Mouse (Mus musculus): ENCODE measurements around the gene Rsad2.
"Not testable (repeated sequence)": the region's sequence is repeated elsewhere in the genome, so short reads cannot be mapped to it uniquely, and the experiment has no call there.

Gene Rsad2

GRCm38 (mm10) chr12:26456028-26456698 is at the start of gene Rsad2:
Gene Rsad2 (minus strand): TSS chr12:26456452.
- in situ Hi-C loops (cut with MboI, MseI), result no loop called here

DNA sequence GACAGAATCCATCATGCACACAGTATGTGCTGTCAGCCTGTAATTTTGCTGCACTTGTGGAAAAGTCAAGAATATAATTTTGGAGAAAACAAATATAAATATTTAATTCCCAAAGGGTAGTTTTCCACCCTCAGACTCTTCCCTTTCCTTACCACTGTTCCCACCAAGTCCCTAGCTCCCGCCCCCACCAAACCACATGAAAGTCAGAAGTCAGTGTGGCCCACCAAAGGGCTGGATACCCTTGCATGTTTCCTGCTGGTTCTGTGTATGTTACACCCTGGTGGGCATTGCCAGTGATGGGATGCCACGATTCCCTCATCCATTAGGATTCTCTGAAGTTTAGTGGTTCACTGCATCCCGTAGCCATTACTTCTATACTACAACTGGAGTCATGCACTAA is 44.8 kb upstream of the Rsad2 start:
- in situ Hi-C loops (cut with MboI, MseI), result no loop called here

DNA sequence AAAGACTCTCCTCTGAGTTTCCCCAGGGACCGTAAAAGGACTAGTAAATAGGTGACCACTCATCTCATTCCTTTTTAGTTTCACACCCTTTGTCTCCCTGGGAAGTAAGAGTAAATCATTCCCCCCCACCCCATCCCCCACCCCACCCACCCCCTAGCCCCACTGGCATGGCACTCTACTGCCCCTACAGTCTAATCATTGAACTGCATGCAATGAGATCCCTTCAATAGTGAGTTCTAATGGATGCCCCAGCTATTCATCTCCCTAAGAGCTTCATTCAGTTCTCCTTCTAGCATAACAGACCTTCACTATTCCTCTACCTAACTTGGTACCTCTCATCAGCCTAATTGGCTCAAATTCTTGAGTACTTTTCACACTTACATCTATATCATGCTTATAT is 33.7 kb upstream of the Rsad2 start:
- in situ Hi-C loops (cut with MboI, MseI), result no loop called here

- in situ Hi-C loops (cut with MboI, MseI), result no loop called here
Measured at GRCm38 (mm10) chr12:26488617-26489274, 32.5 kb upstream of the Rsad2 start.

- in situ Hi-C loops (cut with MboI, MseI), result no loop called here
Measured at GRCm38 (mm10) chr12:26487874-26488616, 31.8 kb upstream of the Rsad2 start.

DNA sequence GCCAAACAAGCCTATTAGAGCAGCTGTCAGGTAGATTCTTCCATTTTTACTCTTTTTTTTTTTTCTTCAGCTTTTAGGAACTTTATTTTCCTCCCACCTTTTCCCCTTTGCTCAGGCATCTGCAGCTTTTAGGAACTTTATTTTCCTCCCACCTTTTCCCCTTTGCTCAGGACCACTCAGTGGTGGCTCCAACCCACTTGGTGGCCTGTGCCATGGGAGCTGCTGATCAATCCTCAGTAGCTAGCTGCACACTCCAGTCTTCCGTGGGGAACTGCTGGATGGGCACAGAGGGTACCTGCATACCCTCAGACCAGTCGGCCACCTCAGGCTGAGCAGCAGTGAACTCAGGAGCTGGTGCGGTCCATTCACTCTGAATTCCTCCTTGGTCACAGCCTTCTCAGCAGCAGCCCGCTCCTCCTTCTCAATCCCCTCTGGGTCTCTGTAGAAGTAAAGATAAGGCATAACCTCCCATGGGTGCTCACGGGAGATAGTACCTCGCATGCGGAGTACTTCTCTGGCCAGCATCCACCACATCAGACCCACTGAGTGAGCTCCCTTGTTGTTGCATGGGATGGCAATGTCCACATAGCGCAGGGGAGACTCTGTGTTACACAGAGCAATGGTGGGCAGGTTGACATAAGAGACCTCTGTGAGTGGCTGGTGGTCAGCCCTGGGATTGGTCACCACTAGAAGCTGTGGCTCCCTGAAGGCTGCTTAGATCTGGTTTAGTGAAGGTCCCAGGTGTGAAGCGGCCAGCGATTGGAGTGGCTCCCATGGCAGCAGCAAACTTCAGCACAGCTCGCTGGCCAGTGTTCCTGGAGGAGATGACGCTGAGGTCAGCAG is 29.7 kb upstream of the Rsad2 start:
- in situ Hi-C loops (cut with MboI, MseI), result not testable (repeated sequence)

DNA sequence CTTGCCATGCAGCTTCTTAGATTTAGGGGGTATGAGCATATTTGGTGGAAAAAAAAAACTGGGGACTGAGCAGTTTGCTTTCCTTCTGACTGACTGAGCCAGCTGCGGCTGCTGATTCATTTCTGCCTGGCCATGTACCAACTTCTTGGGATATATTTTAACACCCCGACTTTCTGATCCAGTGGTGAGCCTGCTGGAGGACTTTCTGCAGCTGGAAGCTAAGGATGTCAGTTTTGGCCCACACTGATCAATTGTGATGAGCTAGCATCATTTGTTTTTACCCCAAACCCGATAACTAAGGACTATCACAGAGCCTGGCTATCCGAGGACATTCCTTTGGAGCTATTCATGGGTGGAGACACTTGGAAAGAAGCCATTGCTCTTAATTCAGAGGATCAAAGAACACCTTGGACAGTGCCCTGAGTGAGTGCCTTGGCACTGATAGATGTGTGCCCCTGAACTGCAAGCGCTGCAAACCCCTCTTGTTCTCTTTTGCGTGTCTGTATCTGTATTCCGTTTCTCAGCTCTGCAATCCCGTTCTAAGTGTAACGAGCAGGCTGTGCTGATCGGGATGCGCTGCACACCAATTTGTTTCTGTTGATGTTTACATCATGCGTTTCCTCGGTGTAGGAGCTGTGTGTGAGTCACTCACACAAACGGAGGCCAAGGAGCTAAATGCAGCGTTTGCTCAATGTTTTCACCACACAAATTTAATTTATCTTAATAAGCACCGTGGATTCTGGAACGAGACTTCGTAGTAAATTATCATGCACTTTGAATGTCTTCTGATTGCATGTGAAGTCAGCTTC is 22.1 kb upstream of the Rsad2 start:
- in situ Hi-C loops (cut with MboI, MseI), result no loop called here

DNA sequence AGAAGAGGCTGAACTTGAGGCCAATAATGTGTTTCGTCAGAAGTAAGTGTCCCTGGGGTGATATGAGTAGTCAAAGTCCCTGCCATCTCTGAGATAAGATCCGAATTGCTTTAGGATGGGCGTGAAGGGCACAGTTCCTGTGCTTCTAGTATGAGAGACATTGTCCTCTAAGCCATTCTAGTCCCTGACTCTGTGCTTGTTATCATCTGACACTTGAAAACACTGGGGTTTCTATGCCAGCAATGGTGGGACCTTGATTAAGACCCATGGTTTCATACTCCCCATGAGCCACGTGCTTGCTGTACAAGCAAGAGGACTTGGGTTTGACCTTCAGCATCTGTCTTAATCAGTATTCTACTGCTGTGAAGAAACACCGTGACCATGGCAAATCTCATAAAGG is 20.9 kb upstream of the Rsad2 start:
- in situ Hi-C loops (cut with MboI, MseI), result no loop called here

DNA sequence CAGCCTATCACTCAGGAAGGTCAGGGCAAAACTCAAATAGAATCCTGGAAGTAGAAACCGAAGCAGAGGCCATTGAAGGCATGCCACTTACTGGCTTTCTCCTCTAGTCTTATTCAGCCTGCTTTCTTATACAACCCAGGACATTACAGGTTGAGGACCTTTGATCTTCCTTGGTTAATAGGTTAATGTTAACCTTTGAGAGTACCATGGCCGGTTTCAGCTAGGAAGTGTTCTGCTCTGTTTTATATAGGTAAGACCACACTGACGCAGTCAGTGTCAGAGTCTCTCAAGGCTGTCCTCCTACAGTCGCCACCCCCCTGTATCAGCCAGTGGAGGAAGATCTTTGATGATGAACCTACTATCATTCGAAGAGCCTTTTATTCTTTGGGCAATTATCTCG is 17.5 kb upstream of the Rsad2 start:
- in situ Hi-C loops (cut with MboI, MseI), result no loop called here

DNA sequence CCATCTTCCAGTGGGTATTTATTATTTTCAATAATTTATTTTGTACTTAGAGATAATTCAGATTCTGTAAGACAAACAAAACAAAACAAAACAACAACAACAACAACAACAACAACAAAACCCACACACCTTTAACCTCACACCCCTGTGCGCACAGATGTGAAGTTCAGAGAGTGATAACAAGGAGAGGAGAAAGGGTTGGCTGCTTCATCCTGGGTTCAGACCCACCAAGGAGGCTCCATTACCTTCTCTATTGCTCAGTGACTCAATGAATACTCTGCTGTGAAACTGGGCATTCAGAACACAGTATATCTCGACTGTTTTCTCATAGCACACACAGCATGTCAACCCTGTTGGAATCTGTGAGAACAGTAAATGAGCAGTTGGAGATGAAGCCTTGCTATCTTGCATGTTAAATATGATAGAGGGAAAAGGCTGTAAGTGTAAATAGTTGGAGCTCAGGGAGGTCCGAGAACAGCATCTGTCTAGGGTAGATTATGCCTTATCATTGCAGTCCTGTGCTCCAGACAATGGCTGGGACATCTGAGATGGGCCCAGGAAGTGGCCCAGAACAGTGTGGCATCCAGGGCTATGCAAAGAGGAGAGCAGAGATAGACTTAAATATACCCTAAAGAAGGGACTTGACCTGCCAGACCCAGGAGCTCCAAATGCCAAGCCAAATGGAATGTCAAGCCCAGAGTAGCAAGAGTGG is 16.7 kb upstream of the Rsad2 start:
- in situ Hi-C loops (cut with MboI, MseI), result no loop called here

GRCm38 (mm10) chr12:26471376-26471775 is 15.1 kb upstream of the Rsad2 start:
- in situ Hi-C loops (cut with MboI, MseI), result no loop called here

DNA sequence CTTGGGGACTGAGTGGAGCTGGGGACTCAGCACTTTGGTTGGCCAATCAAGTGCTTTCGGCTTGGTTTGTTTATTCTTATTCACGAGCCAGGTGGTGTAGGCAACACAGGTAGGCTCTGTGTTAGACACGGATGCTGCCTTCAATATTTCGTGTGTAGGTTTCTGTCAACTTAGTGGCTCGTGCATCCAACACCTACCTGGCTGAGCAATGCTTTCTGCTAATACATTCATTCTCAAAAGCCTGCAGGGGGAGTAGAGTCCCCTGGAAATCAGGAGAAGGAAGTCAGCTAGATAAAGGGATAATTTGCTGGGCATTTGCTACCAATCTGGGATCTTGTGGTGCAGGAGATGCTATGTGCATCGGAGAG is 13.8 kb upstream of the Rsad2 start:
- in situ Hi-C loops (cut with MboI, MseI), result no loop called here

GRCm38 (mm10) chr12:26469098-26470041 is 13.1 kb upstream of the Rsad2 start, which contains the start of gene Cmpk2:
Gene Cmpk2 (plus strand): TSS chr12:26469204.
- in situ Hi-C loops (cut with MboI, MseI), result no loop called here

DNA sequence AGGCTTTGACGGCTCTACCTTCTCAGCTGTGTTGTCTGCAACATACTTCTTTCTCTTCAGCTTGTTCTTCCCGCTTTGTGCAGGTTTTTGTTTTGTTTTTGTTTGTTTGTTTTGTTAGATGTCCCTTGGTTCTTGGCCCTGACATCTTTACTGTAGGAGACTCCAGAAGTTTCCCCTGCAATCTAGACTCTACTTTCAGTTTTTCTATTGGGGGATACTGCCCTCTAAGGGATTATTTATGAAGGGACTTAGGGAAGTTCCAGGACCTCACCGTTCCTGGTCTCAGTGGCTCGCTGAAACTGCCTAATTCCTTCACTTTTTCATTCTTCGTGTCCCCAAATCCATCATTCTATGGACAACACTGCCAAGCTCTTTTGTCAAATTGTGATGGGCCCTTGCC is 9.3 kb upstream of the Rsad2 start:
- in situ Hi-C loops (cut with MboI, MseI), result no loop called here

- in situ Hi-C loops (cut with MboI, MseI), result no loop called here
Measured at GRCm38 (mm10) chr12:26460091-26460490, 3.8 kb upstream of the Rsad2 start.

- in situ Hi-C loops (cut with MboI, MseI), result no loop called here
Measured at GRCm38 (mm10) chr12:26454682-26455081, 1.6 kb downstream of the Rsad2 start.

DNA sequence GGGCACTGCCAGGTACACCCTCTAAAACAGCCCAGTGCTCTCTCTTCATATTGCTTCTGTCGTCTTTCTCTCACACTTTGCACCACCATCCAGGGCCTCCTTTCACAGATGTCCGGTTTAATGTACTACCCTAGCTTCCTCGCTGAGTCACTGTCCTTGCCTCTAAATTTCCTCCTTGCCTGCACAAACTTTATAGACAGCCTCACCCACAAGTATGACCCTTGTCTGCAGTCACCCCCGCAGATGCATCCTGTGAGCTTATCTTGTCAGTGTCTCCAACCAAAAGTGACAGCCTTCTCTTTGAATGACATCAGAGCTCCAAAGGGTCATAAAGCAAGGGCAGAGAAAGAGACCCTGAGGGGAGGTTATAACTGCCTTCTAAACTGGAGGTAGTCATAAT is 3.3 kb downstream of the Rsad2 start:
- in situ Hi-C loops (cut with MboI, MseI), result no loop called here

DNA sequence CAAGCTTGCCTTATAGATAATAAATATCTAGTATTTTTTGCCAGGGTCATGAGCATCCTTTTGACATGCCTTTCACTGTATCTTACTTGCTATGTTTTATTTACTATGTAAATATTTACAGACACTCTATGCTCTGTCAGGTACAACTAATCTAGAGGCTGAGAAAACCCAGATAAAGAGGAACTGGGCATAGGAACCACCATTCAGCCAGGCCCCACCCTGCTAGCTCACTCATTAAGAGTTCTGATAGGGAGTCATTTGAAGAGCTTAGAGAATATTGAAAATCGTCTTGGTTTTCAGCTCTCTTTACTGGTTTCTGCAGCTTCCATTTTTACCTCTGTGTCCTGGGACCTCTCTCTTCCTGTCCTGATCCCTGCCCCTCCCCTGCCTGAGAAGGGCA is 5.1 kb downstream of the Rsad2 start:
- in situ Hi-C loops (cut with MboI, MseI), result no loop called here

- in situ Hi-C loops (cut with MboI, MseI), result no loop called here
Measured at GRCm38 (mm10) chr12:26449483-26449882, 6.8 kb downstream of the Rsad2 start.
